Mouse (Mus musculus): ENCODE data around the gene Nxph1.

Gene Nxph1

GRCm38 (mm10) chr6:8948131-8948470, at the start of gene Nxph1:
TSS of gene Nxph1 (plus strand) at chr6:8948431.
- no peak for DNase-seq (ENCODE audit: low spot score)

- no peak for DNase-seq (ENCODE audit: low spot score)
Observed at GRCm38 (mm10) chr6:8900021-8900728, 48.1 kb upstream of the Nxph1 start.

GRCm38 (mm10) chr6:8900729-8901122, 47.5 kb upstream of the Nxph1 start:
- no peak for DNase-seq (ENCODE audit: low spot score)

GRCm38 (mm10) chr6:8907917-8908316, 40.3 kb upstream of the Nxph1 start:
- DNase-seq (ENCODE audit: low spot score) = no peak

GRCm38 (mm10) chr6:8913404-8913803, 34.8 kb upstream of the Nxph1 start:
- no peak for DNase-seq (ENCODE audit: low spot score)

GRCm38 (mm10) chr6:8914682-8915081, 33.5 kb upstream of the Nxph1 start:
- DNase-seq (ENCODE audit: low spot score) = no peak

GRCm38 (mm10) chr6:8924481-8924880, 23.8 kb upstream of the Nxph1 start:
- no peak for DNase-seq (ENCODE audit: low spot score)

- no peak for DNase-seq (ENCODE audit: low spot score)
Observed at GRCm38 (mm10) chr6:8935241-8935640, 13.0 kb upstream of the Nxph1 start.

- DNase-seq (ENCODE audit: low spot score) = peak; percentile 25
Observed at GRCm38 (mm10) chr6:8935705-8936104, 12.5 kb upstream of the Nxph1 start.

- DNase-seq (ENCODE audit: low spot score) = no peak
Observed at GRCm38 (mm10) chr6:8936168-8936567, 12.1 kb upstream of the Nxph1 start.

GRCm38 (mm10) chr6:8948471-8949411, 510 bp downstream of the Nxph1 start:
- no peak for DNase-seq (ENCODE audit: low spot score)

- DNase-seq (ENCODE audit: low spot score) = no peak
Observed at GRCm38 (mm10) chr6:8949665-8950201, 1.5 kb downstream of the Nxph1 start.

- no peak for DNase-seq (ENCODE audit: low spot score)
Observed at GRCm38 (mm10) chr6:8950611-8951325, 2.5 kb downstream of the Nxph1 start.

- DNase-seq (ENCODE audit: low spot score) = peak; percentile 19
Observed at GRCm38 (mm10) chr6:8951326-8951695, 3.1 kb downstream of the Nxph1 start.

- no peak for DNase-seq (ENCODE audit: low spot score)
Observed at GRCm38 (mm10) chr6:8951884-8952590, 3.8 kb downstream of the Nxph1 start.

GRCm38 (mm10) chr6:8955817-8956529, 7.7 kb downstream of the Nxph1 start:
- no peak for DNase-seq (ENCODE audit: low spot score)

GRCm38 (mm10) chr6:8956743-8957528, 8.7 kb downstream of the Nxph1 start:
- DNase-seq (ENCODE audit: low spot score) = no peak

- no peak for DNase-seq (ENCODE audit: low spot score)
Observed at GRCm38 (mm10) chr6:8957529-8957887, 9.3 kb downstream of the Nxph1 start.

- DNase-seq (ENCODE audit: low spot score) = no peak
Observed at GRCm38 (mm10) chr6:8958081-8958919, 10.1 kb downstream of the Nxph1 start.
